Mouse (Mus musculus) heart, embryonic 15.5 days (tissue): ENCODE measurements around the gene Slc20a1. TPM values are rescaled to one million over a fixed set of nuclear protein-coding genes. Genes with fewer than 3 reads are reported as not detected.
A peak's percentile ranks its signal among the peaks of the same experiment; 100 is the strongest.

Source experiments
- ATAC-seq: fragments of 200-750 bp; cut with Nextera tagmentation; replicated peaks from 2 replicates; pipeline ENCODE4 v1.8.0; 2017; ENCODE audit warnings: low read depth, moderate TSS enrichment; ENCODE audit not compliant: insufficient number of reproducible peaks, insufficient read depth, low FRiP score
- H3K27ac ChIP-seq: fragments of 300-500 bp; sonication (generic); 2 replicates; pipeline ENCODE4 v1.5.1; 2015; ENCODE audit warnings: mild to moderate bottlenecking, inconsistent platforms
- H3K27me3 ChIP-seq: fragments of 300-500 bp; sonication (generic); 2 replicates; pipeline ENCODE4 v1.6.1; 2015; ENCODE audit warnings: inconsistent platforms
- H3K36me3 ChIP-seq: fragments of 300-500 bp; sonication (generic); 2 replicates; pipeline ENCODE4 v1.6.1; 2015; ENCODE audit warnings: mild to moderate bottlenecking, inconsistent platforms
- H3K4me1 ChIP-seq: fragments of 300-500 bp; sonication (generic); replicated peaks from 2 replicates; pipeline ENCODE4 v1.6.1; 2015; ENCODE audit warnings: inconsistent platforms
- H3K4me2 ChIP-seq: fragments of 300-500 bp; sonication (generic); 2 replicates; pipeline ENCODE4 v1.6.1; 2015; ENCODE audit warnings: inconsistent platforms, mild to moderate bottlenecking, moderate library complexity
- H3K4me3 ChIP-seq: fragments of 300-500 bp; sonication (generic); 2 replicates; pipeline ENCODE4 v1.5.1; 2015; ENCODE audit warnings: mild to moderate bottlenecking, inconsistent platforms
- H3K9ac ChIP-seq: fragments of 300-500 bp; sonication (generic); 2 replicates; pipeline ENCODE4 v1.6.1; 2015; ENCODE audit warnings: mild to moderate bottlenecking, inconsistent platforms
- H3K9me3 ChIP-seq: fragments of 300-500 bp; sonication (generic); replicated peaks from 2 replicates; pipeline ENCODE4 v1.6.1; 2016; ENCODE audit warnings: inconsistent platforms
- WGBS: fragments of 180-500 bp; shearing (Covaris S2); methylation state at CpG from one replicate; pipeline ENCODE4 v1.1.7; 2015; ENCODE audit warnings: mixed read lengths; 5-methylcytosine and 5-hydroxymethylcytosine counted together
- polyA plus RNA-seq: library from polyadenylated mRNA; unstranded; fragments of >200 nt; fragmentation: Nextera tagmentation; extraction: Ambion mirVana; gene quantifications from 2 replicates; pipeline ENCODE4 v1.2.1, GENCODE M21; 2015

Slc20a1 gene
- polyA plus RNA-seq, 1 experiment from 2014 or later = 16.3 TPM

DNA sequence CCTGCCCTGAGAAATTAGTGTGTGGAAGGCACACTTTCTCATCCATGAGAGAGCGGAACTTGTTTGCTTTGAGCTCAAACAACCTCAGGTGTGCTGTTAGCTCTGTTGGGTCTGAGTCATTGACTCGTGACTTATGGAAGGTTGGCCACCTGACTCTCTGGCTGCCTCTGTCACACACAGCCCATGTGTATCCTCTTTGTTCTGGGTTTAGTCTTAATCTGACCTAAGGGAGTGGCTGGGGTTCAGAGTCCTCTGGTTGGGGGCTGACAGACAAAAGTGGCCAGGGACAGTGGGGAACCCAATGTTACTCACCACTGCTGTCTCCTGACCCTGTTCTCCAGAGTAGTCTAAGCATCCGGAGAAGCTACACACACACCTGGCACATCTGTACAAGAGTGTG is 59.5 kb downstream of the Slc20a1 start:
- Histone ChIP-seq H3K27me3 (no peaks in the 10 kb centered on the region), H3K27ac (no peak overlapping the region), H3K36me3 (no peaks in the 10 kb centered on the region), H3K9ac (no peak overlapping the region), H3K4me2 (no peak overlapping the region), H3K9me3 (no peaks in the 10 kb centered on the region), H3K4me3 (no peak overlapping the region), H3K4me1 (no peaks in the 10 kb centered on the region)
- no peak for ATAC-seq
- WGBS = 90% methylated on average over 3 of the region's 3 CpGs

DNA sequence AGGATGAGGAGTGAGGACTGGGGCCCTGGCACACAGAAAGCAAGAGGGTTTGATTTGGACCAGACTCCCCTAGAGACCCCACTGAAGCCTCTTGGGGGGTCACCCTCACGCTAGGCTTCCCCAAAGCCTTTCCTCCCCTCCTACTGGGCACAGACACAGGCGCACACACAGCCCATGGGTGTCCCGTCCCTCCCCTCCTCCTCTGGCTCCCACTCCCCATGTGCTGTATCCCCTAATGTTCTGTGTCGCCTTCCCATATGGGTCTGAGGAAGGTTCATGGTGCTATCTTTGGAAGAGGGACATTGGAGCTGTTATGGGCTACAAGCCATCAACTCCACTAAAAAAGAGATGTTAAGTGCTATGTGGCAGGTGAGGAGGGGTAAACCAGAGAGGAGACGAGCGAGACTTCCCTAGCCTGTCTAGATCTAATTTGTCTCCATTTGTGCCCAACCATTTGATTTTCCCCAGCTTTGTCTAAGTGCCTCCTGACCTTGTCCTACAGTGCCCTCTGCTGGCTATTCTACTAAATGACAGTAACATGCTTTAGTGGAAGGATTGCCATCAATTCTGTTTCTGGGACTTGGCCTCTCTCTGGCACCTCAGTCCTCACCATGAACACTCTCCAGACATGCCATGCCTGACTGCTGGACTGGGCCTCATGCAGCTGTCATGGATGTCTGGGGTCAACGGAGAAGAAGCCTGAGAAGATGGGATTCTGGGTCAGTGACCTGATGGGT is 60.1 kb downstream of the Slc20a1 start:
- 34% methylated on average over 7 of the region's 7 CpGs for WGBS
- no peaks in the 10 kb centered on the region for H3K4me1 ChIP-seq

DNA sequence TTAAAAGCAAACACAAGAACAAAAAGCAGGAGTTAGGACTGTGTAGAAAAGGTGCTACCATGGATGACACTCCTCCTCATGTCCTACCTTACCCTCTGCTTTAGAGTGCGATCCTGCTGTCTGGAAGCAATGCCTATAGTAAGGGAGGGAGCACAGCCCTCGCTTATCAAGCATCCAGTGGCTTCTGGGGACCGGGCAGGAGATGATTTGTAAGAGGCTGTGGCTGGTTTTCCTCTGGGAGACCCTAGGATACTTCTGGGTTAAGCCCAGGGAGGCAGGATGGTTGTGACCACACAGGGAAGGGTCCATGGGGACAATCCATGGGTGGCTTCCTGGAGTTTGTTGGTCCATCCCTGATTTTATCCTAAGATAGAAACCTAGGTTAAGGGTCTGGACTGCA is 62.1 kb downstream of the Slc20a1 start:
- no peaks in the 10 kb centered on the region for H3K4me1 ChIP-seq

More for the DNA sequence above, 60.1 kb downstream of the Slc20a1 start:
- no peak for ATAC-seq
- H3K27ac ChIP-seq = no peak overlapping the region
- H3K36me3 ChIP-seq = no peaks in the 10 kb centered on the region
- no peak overlapping the region for H3K4me3 ChIP-seq
- H3K9me3 ChIP-seq = no peaks in the 10 kb centered on the region
- 0 out of 2 replicates have a peak overlapping the region, but pooled peaks have one; percentile 10 for H3K4me2 ChIP-seq
- H3K27me3 ChIP-seq = no peaks in the 10 kb centered on the region
- no peak overlapping the region for H3K9ac ChIP-seq

More for the DNA sequence above, 62.1 kb downstream of the Slc20a1 start:
- no peak overlapping the region for H3K9ac ChIP-seq
- no peak overlapping the region for H3K4me2 ChIP-seq
- H3K36me3 ChIP-seq = no peaks in the 10 kb centered on the region
- no peak overlapping the region for H3K27ac ChIP-seq
- H3K4me3 ChIP-seq = no peak overlapping the region
- H3K27me3 ChIP-seq = no peaks in the 10 kb centered on the region
- no peak for ATAC-seq
- no peaks in the 10 kb centered on the region for H3K9me3 ChIP-seq
- WGBS = 49% methylated on average over 3 of the region's 3 CpGs

Other genes with a start within 250 kb of the Slc20a1 start
- 1.4 and 1.6 TPM in 2 replicates for gene Zc3h6, start 231.4 kb upstream of the Slc20a1 start, polyA plus RNA-seq
- gene Gm10762, start 231.0 kb upstream of the Slc20a1 start, polyA plus RNA-seq = 9.7 and 11.5 TPM in 2 replicates
- 0.04 and 0.10 TPM in 2 replicates for gene Vinac1, start 150.6 kb upstream of the Slc20a1 start, polyA plus RNA-seq
- 8.0 and 9.9 TPM in 2 replicates for gene Ttl, start 132.8 kb upstream of the Slc20a1 start, polyA plus RNA-seq
- gene Polr1b, start 97.8 kb upstream of the Slc20a1 start, polyA plus RNA-seq = 11.6 and 16.3 TPM in 2 replicates
- gene Chchd5, start 69.1 kb upstream of the Slc20a1 start, polyA plus RNA-seq = 17.0 and 18.5 TPM in 2 replicates
- gene Ckap2l, start 98.4 kb downstream of the Slc20a1 start, polyA plus RNA-seq = 36.5 and 39.5 TPM in 2 replicates
- 0.08 and 0.23 TPM in 2 replicates for gene Il1a, start 111.2 kb downstream of the Slc20a1 start, polyA plus RNA-seq
- gene Il1b, start 172.4 kb downstream of the Slc20a1 start, polyA plus RNA-seq = 0.39 and 0.51 TPM in 2 replicates